Mouse (Mus musculus): ENCODE measurements around the gene Gm20696. TPM values are rescaled to one million over a fixed set of nuclear protein-coding genes. Genes with fewer than 3 reads are reported as not detected.

Gm20696 gene
- polyA plus RNA-seq (2012; ENCODE audit: low replicate concordance): 0.63 and 0.97 TPM in 2 replicates

DNA sequence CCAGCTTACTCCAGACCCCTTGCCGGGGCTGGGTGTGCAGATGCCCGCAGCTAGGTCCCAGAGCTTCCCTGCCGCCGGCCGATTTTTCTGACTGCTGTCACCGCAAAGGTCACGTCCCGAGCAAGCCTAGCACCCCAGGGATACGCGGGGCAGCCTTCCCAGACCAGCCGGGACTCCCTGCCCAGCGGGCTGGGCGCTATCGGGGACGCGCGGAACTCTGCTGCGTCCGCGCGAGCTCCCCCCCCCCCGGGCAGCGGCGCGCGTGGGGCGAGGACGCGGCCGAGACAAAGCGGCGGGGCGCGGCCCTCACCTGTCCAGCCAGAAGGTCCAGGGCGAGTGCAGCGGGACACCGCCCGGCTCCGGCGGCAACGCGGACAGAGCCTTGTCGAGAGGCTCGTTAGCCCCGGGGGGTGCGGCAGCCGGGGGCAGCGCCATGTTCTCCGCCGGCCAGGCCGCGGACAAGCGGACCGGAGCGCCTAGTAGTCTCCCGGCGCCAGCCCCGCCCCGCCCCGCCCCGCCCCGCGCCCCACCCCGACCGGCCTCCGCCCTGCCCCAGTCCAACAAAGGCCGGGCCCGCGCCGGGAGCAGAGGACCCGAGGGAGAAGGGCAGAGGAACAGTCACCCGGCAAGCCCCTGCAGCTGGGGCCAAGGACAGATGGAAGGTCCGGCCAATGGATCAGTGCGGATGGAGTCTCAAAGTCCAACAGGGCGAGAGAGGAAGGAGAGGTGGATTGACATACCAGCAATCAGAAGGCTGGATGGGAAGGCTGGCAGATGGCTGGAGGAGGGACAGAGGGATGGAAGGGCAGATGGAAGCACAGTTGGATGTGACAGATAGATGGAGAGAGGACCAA is at the start of gene Gm20696, which contains the start of gene Eif4e3:
TSS of gene Gm20696 (minus strand) at position 480 of the 854 bp plus-strand sequence.
TSS of gene Eif4e3 (minus strand) at position 454 of the 854 bp plus-strand sequence.

DNA sequence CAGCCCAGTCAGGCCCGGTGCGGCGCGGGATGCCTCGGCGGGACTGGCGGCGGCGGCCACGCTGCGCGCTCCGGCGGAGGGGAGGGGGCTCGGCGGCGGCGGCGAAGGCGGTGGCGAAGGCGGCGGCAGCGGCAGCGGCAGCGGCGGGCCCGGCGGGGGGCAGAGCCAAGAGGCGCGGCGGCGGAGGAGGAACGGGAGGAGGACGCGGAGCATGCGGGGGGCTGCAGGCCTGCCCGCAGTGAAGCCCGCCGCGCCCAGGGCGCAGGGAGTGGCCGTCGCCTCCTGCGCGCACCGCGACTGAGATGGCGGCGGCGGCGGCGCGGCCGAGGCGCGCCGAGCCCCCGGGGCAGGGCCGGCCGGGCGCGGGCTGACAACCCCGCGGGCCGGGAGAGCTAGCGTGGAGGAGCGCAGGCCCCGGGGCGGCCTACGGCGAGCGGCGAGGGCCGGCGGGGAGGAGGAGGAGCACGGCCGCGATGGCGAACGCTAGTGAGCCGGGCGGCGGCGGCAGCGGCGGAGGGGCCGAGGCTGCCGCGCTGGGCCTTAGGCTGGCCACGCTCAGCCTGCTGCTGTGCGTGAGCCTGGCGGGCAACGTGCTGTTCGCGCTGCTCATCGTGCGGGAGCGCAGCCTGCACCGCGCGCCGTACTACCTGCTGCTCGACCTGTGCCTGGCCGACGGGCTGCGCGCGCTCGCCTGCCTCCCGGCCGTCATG is 25.8 kb upstream of the Gm20696 start, which contains the start of gene Gpr27:
TSS of gene Gpr27 (plus strand) at position 474 of the 710 bp plus-strand sequence.

DNA sequence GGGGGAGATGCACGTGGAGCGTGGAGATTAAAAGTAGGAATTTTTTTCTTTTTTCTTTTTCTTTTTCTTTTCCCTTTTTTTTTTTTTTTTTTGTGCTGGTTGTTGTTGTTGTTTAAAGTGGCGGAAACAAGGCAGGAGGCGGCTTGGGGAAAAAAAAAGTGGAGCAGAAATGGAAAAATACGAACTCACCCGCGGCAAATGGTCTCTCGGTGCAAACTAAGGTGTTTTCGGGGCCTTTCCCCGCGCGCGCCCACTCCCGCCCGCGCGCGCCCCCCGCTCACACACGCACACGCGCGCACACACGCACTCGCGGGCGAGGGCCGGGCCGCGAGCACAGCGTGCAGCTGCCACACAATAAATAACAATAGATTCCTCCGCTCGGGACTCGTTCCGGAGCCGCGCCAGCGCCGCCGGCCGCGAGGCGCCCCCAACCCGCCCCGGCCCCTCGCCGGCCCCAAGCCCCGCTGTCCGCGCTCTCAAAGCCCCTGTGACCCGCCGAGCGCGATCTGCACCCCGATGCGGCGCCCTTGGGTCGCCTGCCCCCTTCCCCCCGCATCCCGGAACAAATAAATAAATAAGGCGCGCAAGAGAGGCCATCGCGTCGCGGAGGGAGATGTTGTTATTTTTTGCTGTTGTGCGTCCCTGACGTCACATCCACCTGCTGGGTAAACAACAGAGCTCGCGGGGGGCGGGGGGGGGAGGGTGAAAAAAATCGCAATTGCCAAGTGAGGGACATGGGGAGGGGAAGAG is 144.1 kb downstream of the Gm20696 start, which contains the start of gene Foxp1:
TSS of gene Foxp1 (minus strand) at position 363 of the 750 bp plus-strand sequence.

Other genes with a start within 250 kb of the Gm20696 start
- 474 and 801 TPM in 2 replicates for gene Foxp1, start 144.1 kb downstream of the Gm20696 start, polyA plus RNA-seq (2012; ENCODE audit: low replicate concordance)
- gene Eif4e3, start within 50 bp of the Gm20696 start, polyA plus RNA-seq (2012; ENCODE audit: low replicate concordance): 5.2 and 5.5 TPM in 2 replicates
- 0.13 and 0.87 TPM in 2 replicates for gene Gpr27, start 25.9 kb upstream of the Gm20696 start, polyA plus RNA-seq (2012; ENCODE audit: low replicate concordance)
- 0.71 TPM in 1 of 2 replicates, not detected in the other for gene Prok2, start 59.6 kb upstream of the Gm20696 start, polyA plus RNA-seq (2012; ENCODE audit: low replicate concordance)